Mouse (Mus musculus) retina, adult 2 months (tissue): ENCODE data around the gene Arhgap35.
"Not testable (repeated sequence)": the region's sequence is repeated elsewhere in the genome, so short reads cannot be mapped to it uniquely, and the experiment has no call there.

Source experiments
- DNase-seq: peaks from one replicate; pipeline ENCODE4 v3.0.0-alpha.2; 2012; ENCODE audit warnings: low read depth, low spot score

The Arhgap35 gene

DNA sequence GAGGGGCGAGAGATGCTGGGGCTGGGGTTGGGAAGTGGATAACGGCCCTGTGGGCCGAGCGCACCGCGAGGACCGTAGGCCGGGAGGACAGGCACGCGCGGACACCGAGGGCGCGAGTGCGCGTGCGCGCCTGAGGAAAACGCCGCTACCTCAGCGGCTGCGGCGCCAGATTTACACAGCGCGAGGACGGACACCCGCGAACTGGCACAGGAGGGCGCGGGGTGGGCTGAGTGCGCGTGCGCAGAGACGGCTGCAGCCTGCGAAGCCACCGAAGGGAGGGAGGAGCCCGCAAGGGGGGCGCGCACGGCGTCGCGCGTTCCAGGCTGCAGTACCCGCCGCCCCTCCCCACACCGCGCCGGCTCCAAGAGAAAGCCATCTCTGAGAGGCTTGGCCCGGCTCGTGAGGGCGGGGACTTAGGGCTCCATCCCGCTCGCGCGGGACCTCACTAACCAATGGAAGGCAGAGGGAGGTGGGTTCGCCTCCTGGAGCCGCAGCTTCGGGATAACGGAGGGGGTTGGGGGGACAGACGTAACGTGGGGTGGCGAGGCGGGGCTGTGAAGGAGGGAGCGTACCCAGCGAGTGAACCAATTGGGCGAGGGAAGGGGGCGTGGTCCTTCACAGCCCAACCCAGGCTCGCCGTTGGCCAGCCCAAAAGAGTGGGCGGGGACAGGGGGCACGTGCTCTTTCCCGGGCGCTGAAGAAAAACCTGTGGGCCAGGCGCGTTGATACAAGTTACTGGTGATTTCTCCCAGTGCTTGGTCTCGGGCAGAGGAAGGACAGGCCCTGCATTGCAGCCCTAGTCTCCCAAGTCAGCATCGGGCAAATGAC is at the start of gene Arhgap35:
Gene Arhgap35, minus strand, starts transcription at position 106 of the 828 bp plus-strand sequence.
- peak; percentile 97 for DNase-seq

- DNase-seq = no peak
These were observed 29.5 kb upstream of the Arhgap35 start for GRCm38 (mm10) chr7:16644260-16644659.

DNA sequence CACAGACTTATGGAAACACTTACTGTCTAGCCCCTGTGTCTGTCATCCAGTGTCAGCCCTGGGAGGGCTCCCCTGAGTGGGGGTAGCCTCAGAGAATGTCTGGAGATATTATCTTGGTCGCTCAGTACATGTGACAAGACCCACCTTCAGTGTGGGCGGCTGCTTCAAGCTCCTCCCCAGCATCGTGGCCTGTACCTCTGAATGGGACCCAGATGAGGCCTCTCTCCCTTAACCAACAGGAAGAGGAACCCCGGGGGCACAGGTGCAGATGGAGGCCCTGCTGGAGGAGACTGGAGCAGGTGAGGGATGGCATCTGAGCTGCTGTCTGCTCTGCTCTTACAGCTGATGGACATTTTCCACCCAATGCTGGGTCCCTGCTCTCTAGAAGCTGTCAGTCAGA is 28.3 kb upstream of the Arhgap35 start:
- DNase-seq = not testable (repeated sequence)

GRCm38 (mm10) chr7:16639028-16639427 is 24.2 kb upstream of the Arhgap35 start:
- no peak for DNase-seq

DNA sequence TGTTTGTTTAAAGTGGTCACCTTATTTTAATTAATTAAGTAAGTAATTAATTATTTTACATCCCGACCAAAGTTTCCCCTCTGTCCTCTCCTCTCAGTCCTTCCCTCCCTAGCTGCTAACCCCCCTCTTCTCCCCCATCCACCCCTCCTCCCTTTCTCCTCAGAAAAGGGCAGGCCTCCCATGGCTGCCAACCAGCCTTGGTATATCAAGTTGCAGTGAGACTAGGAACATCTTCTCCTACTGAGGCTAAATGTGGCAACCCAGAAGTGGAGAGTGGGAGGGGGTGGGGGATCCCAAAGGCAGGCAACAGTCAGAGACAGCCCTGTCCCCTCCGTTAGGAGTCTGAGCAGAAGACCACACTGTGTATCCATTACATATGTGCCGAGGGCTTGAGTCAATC is 20.3 kb upstream of the Arhgap35 start:
- DNase-seq = no peak

GRCm38 (mm10) chr7:16633913-16634312 is 19.1 kb upstream of the Arhgap35 start:
- DNase-seq = not testable (repeated sequence)

DNA sequence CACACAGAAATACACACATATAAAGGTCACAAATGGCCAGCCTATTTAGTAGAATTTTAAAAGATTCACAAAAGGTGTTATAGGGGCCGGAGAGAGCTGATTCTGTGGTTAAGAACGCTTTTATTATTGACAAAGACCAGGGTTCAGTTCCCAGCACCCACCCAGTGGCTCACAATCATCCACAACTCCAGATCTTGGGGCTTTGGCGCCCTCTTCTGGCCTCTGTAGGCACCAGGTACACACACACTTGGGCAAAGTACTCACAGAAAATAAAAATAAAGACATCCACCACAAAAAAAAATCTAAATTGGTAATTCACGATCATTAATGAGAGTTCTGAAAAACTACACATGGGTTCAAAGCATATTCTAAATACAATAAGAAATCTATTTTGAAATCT is 17.1 kb upstream of the Arhgap35 start:
- no peak for DNase-seq

DNA sequence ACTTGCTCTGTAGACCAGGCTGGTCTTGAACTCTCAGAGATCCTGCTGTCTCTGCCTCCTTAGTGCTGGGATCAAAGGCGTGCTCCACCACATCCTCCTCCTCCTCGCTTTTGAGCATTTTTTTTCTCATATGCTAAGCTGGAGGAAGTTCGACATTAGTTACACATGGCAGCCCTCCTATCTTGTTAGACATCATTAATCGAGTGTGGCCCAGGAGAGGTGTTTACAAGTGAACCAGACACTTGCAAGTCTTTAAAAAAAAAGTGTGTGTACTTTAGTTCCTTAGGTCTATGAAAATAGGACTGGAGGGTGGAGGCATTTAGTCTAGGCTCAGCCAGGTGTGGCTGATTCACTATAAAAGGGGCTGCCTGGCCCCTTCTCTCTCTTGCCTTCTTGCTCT is 16.2 kb upstream of the Arhgap35 start:
- DNase-seq = no peak

DNA sequence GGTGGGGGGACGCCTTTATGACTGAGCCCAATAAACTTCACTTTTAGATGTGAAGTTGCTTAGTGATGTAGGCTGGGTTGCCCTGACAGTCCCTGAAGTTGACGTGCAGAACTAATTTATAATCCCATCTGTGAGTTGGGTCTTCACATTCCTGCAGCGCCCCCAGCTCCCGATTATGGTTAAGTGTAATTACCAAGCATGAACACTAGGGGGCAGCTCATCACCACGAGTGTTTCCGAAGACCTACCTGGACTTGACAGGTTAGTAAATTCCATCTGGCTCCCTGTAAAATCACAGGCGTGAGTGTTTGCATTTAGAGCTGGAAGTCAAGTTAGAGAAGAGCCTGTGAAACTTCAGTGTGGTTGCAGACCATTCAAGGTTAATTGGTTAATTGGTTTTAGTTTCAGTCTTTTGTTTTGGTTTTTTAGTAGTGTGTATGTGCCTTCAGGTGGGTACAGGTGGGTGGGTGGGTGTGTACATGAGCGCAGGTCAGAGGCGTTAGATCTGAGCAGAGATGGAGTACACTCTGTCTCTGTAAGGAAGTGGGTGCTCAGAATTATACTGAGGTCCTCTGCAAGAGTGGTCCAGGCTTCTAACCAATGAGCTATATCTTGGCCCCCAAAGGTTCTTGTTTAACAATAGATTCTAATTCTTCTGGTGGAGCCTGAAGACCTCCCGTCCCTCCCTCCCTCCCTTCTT is 15.0 kb upstream of the Arhgap35 start:
- DNase-seq = no peak

GRCm38 (mm10) chr7:16628096-16628771 is 13.4 kb upstream of the Arhgap35 start:
- peak; percentile 72 for DNase-seq

- no peak for DNase-seq
These were observed 8.9 kb upstream of the Arhgap35 start for GRCm38 (mm10) chr7:16623687-16624086.

- DNase-seq = no peak
These were observed 8.3 kb upstream of the Arhgap35 start for GRCm38 (mm10) chr7:16623131-16623530.

- no peak for DNase-seq
These were observed 6.4 kb upstream of the Arhgap35 start for GRCm38 (mm10) chr7:16621066-16621622.

DNA sequence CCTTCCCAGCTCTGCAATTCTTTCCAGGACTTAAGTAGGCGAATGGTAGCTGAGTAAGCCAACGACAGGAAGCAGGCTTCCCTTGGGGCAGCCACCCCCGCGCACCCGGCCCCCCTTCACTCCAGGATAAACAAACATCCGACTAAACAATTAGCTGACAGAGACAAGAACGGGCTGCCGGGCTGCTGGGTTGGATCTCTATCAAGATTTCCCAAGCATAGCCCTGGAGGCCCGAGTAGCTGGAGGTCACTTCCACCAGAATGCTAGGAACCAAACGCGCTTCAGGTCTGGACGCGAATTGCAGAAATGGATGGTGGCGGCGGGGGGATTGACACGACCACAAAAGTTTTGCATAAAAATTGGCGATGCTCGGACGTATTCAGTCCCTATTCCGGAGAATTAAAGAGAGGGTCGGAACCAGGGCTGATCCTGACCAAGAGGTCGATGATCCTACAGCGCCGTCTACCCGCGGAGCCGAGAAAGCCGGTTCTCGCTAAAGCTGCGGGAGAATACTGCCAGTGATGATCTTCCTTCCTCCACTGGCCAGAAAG is 3.9 kb upstream of the Arhgap35 start:
- DNase-seq = no peak

GRCm38 (mm10) chr7:16617045-16617444 is 2.3 kb upstream of the Arhgap35 start:
- DNase-seq = no peak

DNA sequence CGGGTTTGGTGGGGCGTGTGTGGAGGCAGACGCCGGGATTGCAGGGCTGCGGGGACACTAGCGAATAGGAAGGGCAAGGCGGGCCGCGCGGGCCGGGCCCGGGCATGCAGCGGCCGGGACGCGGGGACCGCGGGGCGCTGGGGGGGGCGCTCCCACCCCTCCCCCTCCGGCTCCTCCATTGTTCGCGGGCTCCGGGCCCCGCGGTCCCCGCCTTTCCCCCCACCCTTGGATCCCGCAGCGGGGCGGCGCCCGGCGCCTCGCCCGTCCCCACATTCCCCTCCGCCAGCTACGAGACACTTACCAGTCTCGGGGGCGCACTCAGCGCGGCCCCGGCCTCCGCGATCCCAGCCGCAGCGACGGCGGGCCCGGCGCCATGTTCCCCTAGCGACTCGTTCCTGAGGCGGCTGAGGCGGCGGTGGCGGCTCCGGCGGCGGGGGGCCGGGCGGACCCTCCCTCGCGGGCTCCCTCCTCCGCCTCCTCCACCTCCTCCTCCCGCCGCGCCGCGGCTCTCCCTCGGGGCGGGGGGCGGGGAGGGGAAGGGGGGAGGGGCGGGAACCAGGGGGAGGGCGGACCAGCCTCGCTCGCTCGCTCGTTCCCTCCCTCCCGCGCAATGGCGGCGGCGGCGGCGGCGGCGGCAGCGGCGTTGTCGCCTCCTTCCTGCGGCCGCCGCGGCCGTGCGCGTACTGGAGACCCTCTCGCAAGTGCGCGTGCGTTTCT is 464 bp downstream of the Arhgap35 start:
- DNase-seq = no peak

DNA sequence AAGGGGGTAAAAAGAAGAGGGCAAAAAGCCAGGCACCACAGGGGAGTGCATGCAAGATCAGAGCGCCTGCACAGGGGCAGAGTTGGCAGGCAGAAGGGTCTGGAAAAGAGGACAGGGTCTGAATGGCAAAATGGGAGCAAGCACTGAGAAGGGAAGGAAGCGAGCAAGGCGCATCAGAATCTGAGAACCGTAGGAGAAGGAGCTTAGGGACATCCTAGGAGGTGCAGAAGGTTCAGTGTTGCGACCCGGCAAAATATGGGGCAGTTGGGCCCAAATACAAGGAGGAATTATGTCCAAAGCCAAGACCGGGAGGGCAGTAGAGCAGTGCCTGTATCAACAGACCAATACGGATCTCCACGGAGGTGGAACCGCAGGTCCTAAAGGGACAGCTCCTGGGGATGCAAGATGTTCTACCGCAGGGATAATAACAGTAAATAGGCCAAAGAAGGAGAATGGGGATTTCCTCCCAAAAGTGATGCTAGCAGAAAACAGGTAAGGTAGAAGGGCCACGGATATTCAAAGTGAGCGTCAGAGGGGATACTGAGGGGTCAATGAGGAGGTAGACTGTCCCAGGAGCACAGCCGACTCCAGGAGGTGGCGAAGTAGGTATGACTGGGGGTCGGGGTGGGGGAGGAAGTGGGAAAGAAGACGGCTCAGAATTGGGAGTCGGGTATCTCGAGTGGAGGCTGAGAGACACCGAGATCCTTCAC is 1.2 kb downstream of the Arhgap35 start:
- no peak for DNase-seq

DNA sequence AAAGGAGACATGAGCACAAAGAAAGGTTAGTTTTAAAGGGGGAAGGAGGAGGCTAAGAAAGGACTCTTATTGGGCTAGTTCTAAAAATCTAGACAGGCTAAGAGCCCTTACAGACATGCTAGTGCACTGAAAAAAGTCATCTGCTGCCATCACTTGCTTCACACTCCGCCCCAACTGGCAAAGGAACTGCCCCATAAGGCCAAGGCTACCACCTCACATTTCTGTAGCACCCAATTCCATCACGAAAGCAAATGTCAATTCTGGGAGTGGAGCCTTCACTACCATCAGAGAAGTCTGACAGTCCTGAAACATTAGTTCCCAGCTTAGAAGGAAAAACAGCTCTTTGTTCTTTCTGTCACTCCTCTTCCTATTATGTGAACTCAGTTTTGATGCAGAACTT is 4.4 kb downstream of the Arhgap35 start:
- no peak for DNase-seq

- DNase-seq = no peak
These were observed 5.8 kb downstream of the Arhgap35 start for GRCm38 (mm10) chr7:16608961-16609360.

DNA sequence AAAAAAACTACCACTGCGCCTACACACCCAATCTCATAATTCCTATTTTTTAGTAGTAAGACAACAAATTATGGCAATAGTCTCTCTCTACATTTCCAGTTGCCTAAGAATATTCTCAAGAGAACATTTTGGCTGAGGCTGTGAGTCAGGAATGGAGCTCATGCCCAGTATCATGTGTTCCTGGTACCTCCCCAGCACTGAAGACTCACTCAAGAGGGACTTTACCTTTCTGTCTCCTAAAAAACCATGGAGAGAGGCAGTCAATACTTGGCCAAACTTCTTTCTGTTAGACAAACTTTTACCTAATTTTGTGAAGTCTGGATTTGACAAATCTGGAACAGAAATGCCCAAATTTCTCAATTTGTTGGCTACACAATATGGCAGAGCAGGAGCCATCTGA is 6.7 kb downstream of the Arhgap35 start:
- DNase-seq = no peak
